Mouse (Mus musculus) kidney, postnatal 25 days (tissue): Measurements from ENCODE around the gene Mns1.
A peak's percentile ranks its signal among the peaks of the same experiment; 100 is the strongest.
"Not testable (repeated sequence)": the region's sequence is repeated elsewhere in the genome, so short reads cannot be mapped to it uniquely, and the experiment has no call there.

Experiments
- DNase-seq, 2 experiments: peaks; one replicate each; pipeline ENCODE4 v3.0.0; 2021; ENCODE audit warnings: mixed read lengths in 2 of 2

Gene Mns1

DNA sequence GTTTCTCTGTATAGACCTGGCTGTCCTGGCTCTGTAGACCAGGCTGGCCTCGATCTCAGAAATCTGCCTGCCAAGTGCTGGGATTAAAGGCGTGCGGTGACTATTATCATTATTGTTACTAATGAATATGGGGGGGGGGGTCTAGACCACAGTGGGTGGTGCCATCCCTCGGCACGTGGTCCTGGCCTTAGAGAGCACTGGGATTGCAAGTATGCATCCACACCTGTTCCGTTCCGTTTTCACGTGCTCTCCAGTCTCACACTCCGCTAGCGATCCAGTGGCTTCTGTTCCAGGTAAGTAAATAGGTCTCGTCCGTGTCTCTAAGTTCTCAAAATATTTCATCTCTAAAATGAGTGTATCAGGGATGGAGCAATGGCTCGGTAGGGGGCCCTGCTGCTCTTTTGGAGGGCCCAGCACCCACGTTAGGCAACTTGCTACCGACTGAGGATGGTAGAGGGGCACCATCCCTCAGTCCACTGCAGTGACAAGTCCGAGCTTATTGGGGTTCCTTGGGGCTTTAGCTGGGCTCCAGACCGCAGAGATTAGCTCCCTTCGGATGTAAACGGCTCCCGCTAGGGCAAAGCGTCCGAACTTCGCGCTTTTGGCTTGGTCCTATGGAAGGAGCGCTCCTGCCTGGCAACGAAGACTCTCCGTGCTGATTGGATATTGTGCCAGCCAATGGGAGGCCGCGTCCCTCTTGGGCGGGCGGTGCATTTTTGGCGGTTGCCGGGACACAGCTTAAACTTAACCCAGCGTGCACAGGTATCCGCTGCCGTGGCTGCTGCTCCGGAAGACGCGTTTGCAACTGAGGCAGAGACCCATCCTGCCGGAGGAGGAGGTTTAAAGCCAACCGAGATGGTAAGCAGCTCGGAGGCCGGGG lies at the start of gene Mns1:
Mns1 (plus strand) TSS at position 190 of the 880 bp plus-strand sequence.
- DNase-seq = peak; percentile 94 to 97

DNA sequence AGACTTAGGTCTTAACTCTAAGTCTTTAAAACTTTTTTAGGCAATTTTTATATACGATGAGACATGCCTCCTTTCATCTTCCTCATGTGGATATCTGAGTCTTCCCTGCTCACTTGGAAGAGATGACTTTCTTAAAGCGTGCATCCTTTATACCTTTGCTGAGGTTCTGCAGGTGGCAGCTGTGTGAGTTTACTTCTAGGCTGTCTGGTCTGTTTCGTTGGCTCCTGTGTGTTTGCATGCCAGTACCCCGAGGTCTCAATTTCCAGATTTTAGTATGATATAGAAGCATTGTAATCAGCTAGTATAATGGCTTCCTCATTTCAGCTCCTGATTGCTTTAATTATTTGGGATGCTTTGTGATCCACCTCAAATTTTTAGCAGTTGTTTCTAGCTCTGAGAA lies 48.9 kb upstream of the Mns1 start:
- DNase-seq = no peak

DNA sequence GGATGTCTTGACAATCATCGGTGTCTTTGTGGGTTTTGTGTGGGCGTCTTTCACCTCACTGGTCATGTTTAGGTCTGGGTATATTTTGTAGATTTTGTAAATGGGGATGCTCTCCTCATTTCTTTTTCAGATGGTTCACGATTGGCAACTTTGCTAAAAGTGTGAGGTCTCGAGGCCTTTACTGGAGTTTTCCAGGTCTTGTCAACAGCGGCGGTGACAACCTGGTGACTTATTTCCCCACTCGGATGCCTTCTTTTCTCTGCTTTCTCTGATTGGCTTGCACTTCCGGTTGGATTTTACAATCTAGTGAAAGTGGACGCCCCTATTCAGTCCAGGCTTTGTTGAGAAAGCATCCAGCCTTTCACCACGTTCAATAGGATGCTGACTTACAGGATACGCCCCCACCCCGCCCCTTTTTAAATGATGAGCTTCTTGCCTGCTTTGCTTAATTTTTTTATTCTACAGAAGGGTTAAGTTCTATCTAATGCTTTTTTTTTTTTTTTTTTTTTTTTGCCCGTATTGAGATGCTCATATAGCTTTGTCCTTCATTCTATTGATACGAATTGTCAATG lies 48.3 kb upstream of the Mns1 start:
- DNase-seq = no peak

DNA sequence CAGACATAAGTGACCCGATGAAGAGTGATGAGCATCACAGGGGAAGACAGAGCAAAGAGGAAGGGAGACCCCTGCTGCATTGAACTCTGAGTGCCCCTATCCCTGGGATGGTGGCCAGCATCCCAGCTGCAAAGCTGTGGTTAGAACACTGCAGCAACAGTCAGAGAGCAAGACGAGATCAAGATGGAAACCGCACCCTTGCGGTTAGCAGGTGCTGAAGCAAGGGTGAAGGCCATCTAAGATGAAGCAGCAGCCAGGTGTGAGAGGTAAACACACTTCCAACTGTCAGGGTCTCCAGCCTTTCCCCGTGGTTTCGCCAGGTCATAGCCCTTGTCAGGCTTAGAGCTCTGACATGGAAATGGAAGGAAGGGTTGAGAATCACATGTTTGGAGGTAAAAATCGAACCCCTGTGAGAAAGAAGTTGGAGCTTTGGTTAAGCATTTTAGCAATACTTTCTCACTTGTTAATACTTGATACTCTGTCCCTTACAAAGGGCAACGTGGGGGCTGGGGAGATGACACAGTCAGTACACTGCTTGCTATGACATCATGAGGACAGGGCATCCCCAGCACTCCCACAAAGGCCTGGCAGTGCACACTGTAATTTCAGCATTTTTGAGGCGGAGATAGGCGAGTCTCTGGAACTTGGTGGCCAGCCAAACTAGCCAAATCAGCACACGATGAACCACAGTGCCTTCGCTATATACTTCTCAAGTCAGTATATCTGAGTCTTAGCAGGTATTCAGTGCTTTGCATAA lies 47.3 kb upstream of the Mns1 start:
- DNase-seq = no peak

DNA sequence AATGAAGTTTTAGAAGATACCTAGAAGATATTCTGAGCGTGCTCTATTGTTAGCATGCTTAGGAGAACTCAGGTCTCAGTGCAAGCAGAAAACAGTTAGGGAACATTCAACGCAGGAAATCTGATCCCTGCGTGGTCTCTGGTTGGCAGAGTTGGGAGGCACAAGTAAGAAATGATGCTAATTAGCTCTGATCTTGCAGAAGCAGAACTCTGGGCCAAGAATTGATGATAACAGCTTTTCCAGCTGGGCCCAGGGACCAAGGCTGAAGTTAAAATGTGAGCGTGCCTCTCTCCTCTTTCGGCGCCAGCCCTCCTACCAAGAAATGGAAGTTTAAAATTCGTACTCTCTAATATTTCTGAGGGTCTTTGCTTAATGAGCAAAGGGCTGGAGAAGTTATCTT lies 45.1 kb upstream of the Mns1 start:
- DNase-seq = no peak

- no peak for DNase-seq
Observed at GRCm38 (mm10) chr9:72393238-72393637, 44.6 kb upstream of the Mns1 start.

GRCm38 (mm10) chr9:72393869-72394341 lies 43.9 kb upstream of the Mns1 start:
- no peak for DNase-seq

DNA sequence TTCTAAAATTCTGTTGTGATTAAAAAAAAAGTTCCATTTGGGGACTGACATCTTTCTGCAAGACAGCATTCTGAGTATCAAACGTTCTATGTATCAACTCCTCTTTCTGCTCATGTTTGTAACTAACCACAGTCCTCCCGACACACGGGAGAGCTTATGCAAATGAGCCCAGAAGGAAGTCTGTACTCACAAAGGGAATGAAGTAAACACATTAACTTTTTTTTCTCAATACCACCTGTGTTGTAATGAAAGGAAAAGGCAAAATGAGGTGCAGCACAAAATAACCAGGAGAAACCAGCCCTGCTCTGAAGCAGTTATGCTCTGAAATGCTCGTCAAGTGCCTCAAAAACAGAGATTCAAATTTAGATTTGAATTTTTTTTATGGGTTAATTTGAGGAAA lies 37.7 kb upstream of the Mns1 start:
- no peak for DNase-seq

DNA sequence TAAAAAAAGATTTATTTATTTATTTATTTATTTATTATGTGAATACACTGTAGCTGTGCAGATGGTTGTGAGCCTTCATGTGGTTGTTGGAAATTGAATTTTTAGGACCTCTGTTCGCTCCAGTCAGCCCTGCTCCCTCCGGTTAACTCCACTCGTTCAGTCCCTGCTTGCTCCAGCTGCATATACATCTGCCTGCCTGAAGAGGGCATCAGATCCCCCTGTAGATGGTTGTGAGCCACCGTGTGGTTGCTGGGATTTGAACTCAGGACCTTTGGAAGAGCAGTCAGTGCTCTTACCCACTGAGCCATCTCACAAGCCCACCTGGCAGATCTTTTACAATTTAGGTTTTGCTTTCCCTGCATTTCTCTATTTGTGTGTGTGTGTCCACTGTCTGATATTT lies 36.0 kb upstream of the Mns1 start:
- not testable (repeated sequence) for DNase-seq

DNA sequence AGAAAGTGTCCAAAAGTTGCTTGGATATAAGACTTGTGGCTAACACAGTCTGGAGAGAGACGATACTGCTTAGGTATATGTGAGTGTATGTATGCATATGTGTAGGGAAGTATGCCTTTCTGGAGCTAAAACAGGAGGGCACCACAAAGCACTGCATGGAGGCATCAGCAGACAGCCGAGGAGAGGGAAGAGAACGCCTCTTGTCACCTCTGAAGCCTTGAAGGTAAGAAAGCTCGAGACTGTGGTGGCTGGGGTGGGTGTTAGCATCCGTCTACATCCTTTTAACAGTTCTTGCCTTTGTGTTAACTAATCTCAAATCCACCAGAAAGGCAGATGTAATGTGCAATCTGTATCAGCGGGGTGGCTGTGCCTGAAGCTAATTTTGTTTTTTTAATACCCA lies 34.4 kb upstream of the Mns1 start:
- no peak for DNase-seq

- DNase-seq = no peak
Observed at GRCm38 (mm10) chr9:72404446-72404845, 33.4 kb upstream of the Mns1 start.

DNA sequence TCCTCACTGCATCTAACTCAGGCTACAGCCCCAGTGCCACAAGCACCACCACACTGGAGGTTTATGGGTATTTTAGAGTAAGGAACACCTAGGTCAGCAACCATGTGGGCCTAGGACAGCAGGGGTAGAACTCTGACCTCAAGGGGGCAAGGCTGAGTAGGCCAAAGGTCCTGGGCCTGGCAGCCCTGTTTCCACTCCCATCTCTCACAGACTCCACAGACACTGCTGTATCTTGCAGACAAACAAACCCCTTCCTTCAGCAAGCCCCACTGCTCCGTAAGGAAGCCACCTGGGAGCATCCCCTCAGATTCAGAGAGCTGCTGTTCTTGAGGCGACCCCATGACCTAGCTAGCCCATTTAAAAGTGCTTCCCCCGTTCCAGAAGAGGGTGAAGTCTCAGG lies 32.9 kb upstream of the Mns1 start:
- no peak for DNase-seq

GRCm38 (mm10) chr9:72405882-72406638 lies 31.8 kb upstream of the Mns1 start:
- no peak for DNase-seq

GRCm38 (mm10) chr9:72408131-72408586 lies 29.7 kb upstream of the Mns1 start:
- DNase-seq = peak; percentile 71 to 88

DNA sequence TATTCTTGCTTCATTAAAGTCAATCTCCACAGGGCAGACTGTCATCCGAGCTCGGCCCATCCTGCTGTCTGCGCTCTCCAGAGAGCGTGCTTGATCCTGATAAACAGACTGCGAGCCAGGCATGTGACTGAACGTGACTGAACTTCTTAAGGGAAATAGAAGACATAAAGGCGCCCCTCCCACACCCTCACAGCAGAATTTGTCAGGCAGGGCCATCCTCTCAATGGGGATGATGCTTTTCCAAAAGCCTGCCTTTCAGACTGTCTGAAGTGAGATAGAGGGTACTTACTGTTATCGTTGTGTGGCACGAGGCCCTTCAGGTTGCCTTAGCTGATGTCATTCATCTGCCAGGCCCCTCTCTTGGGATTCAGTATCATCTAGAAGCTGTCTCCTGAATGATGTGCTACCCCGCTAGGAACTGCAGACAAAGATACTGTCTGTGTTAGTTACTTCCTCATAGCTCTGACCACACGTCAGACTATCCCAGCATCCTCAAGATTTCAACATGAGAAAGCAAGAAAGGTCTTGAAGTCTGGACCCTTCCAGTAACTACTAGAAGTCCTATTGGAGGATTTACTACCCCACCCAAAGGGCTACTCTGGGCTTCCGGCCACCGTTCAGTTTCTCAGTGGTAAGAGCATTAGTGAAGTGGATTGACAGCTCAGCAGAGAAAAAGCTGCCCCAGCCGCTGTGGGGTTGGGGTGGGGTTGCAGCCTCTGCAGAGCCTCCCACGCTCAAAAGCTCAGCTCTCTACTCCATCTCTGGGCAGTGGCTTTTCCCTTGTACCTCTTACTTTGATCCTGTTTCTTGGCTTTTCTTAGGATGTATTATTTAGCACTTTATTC lies 28.2 kb upstream of the Mns1 start:
- DNase-seq = no peak

GRCm38 (mm10) chr9:72411746-72412145 lies 26.1 kb upstream of the Mns1 start:
- no peak for DNase-seq

- no peak for DNase-seq
Observed at GRCm38 (mm10) chr9:72418443-72418842, 19.4 kb upstream of the Mns1 start.

GRCm38 (mm10) chr9:72420490-72420889 lies 17.3 kb upstream of the Mns1 start:
- DNase-seq = no peak

DNA sequence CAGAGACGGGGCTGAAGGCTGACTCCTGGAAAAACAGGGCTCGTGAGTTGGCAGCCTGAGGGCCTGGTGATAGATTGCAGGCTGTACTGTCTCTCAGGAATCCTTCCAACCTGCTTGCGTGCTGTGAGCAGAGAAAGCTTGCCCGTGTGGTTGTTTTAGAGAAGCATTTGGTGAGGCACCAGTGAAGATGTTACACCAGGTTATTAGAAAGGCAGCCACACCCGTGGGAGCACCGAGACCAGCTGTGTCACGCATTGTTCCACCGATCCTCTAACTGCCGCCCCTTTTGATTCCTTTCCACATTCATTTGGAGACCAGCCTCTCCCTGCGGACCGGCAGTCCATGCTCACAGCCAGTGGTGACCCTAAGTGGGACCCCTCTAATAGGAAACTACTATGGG lies 15.5 kb upstream of the Mns1 start:
- DNase-seq = no peak

GRCm38 (mm10) chr9:72422753-72423152 lies 15.1 kb upstream of the Mns1 start:
- DNase-seq = no peak

DNA sequence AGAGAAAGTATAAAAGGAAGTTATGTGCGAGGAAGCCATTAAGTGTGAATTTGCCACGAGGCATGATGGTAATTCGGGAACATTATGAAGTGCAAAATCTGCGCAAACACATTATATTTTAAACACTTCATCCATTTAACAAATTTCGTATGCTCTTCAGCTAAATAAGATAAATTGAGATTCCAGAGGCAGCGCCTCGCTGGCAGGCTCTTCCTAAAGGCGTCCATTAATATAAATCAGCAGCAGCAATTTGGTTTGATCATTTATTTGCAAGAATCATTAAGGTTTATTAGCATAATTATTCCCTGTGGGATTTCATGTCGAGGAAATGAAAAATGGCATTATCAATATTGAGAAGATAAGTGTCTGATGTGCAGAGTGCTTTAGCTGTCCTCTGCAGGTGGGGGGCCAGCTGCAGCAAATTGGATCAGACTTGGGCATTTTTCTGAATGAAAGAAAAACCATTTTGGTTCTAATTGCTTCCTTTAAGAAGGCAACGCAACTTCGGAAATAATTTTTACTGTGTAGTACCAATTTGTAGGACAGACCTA lies 12.4 kb upstream of the Mns1 start:
- no peak for DNase-seq
